Mouse (Mus musculus): ENCODE data around the gene Pros1. TPM values are rescaled to one million over a fixed set of nuclear protein-coding genes. Genes with fewer than 3 reads are reported as not detected.

Gene Pros1
- 1.7 and 2.3 TPM in 2 replicates for polyA plus RNA-seq (2012; rRNA removed; ENCODE audit: low replicate concordance)

GRCm38 (mm10) chr16:62854191-62855068 lies at the start of gene Pros1:
Pros1 (plus strand) TSS chr16:62854307.

GRCm38 (mm10) chr16:62814491-62814890 lies 39.6 kb upstream of the Pros1 start, which contains the start of gene Stx19:
Stx19 (plus strand) TSS chr16:62814676.

GRCm38 (mm10) chr16:62846498-62847312 lies 7.4 kb upstream of the Pros1 start, which contains the start of gene Arl13b:
Arl13b (minus strand) TSS chr16:62847040.

Other genes with a start within 250 kb of the Pros1 start
- 3.1 and 3.8 TPM in 2 replicates for gene Nsun3, start 67.5 kb upstream of the Pros1 start, polyA plus RNA-seq (2012; rRNA removed; ENCODE audit: low replicate concordance)
- gene Stx19, start 39.6 kb upstream of the Pros1 start, polyA plus RNA-seq (2012; rRNA removed; ENCODE audit: low replicate concordance): 0.05 TPM in 1 of 2 replicates, not detected in the other
- 0.85 and 1.6 TPM in 2 replicates for gene Arl13b, start 7.3 kb upstream of the Pros1 start, polyA plus RNA-seq (2012; rRNA removed; ENCODE audit: low replicate concordance)